Mouse (Mus musculus): Measurements from ENCODE around the gene Cyp2d40. TPM values are rescaled to one million over a fixed set of nuclear protein-coding genes. Genes with fewer than 3 reads are reported as not detected.
"Not testable (repeated sequence)": the region's sequence is repeated elsewhere in the genome, so short reads cannot be mapped to it uniquely, and the experiment has no call there.

Cyp2d40 gene
- polyA plus RNA-seq, 1 experiment = 0.16 TPM

- TF ChIP-seq POLR2A (IDR thresholded peaks at IDR 0.05; ENCODE audit: borderline replicate concordance, extremely low read depth, insufficient read depth, insufficient read length, poor library complexity, severe bottlenecking) = no peak
- TF ChIP-seq CTCF (IDR thresholded peaks at IDR 0.05; ENCODE audit: borderline replicate concordance, extremely low read depth, insufficient read depth, insufficient read length) = no peak
- DNase-seq (ENCODE audit: low read depth) = no peak
Measured at GRCm38 (mm10) chr15:82784581-82784980, 20.6 kb upstream of the Cyp2d40 start.

- TF ChIP-seq POLR2A (IDR thresholded peaks at IDR 0.05; ENCODE audit: borderline replicate concordance, extremely low read depth, insufficient read depth, insufficient read length, poor library complexity, severe bottlenecking) (no peak), CTCF (IDR thresholded peaks at IDR 0.05; ENCODE audit: borderline replicate concordance, extremely low read depth, insufficient read depth, insufficient read length) (no peak)
- DNase-seq (ENCODE audit: low read depth) = no peak
Measured at GRCm38 (mm10) chr15:82783800-82784199, 19.8 kb upstream of the Cyp2d40 start.

- not testable (repeated sequence) for DNase-seq (ENCODE audit: low read depth)
Measured at GRCm38 (mm10) chr15:82777856-82778255, 13.9 kb upstream of the Cyp2d40 start.

- TF ChIP-seq CTCF (IDR thresholded peaks at IDR 0.05; ENCODE audit: borderline replicate concordance, extremely low read depth, insufficient read depth, insufficient read length) = no peak
- no peak for DNase-seq (ENCODE audit: low read depth)
Measured at GRCm38 (mm10) chr15:82765943-82766342, 2.0 kb upstream of the Cyp2d40 start.

- no peak for DNase-seq (ENCODE audit: low read depth)
- TF ChIP-seq POLR2A (IDR thresholded peaks at IDR 0.05; ENCODE audit: borderline replicate concordance, extremely low read depth, insufficient read depth, insufficient read length, poor library complexity, severe bottlenecking) (no peak), CTCF (IDR thresholded peaks at IDR 0.05; ENCODE audit: borderline replicate concordance, extremely low read depth, insufficient read depth, insufficient read length) (no peak)
Measured at GRCm38 (mm10) chr15:82764881-82765280, 898 bp upstream of the Cyp2d40 start.

GRCm38 (mm10) chr15:82748141-82748540 lies 15.8 kb downstream of the Cyp2d40 start:
- TF ChIP-seq POLR2A (IDR thresholded peaks at IDR 0.05; ENCODE audit: borderline replicate concordance, extremely low read depth, insufficient read depth, insufficient read length, poor library complexity, severe bottlenecking) = no peak
- no peak for TF ChIP-seq CTCF (IDR thresholded peaks at IDR 0.05; ENCODE audit: borderline replicate concordance, extremely low read depth, insufficient read depth, insufficient read length)

GRCm38 (mm10) chr15:82747516-82747915 lies 16.5 kb downstream of the Cyp2d40 start:
- TF ChIP-seq POLR2A (IDR thresholded peaks at IDR 0.05; ENCODE audit: borderline replicate concordance, extremely low read depth, insufficient read depth, insufficient read length, poor library complexity, severe bottlenecking) (no peak), CTCF (IDR thresholded peaks at IDR 0.05; ENCODE audit: borderline replicate concordance, extremely low read depth, insufficient read depth, insufficient read length) (no peak)
- DNase-seq (ENCODE audit: low read depth) = no peak

More at GRCm38 (mm10) chr15:82748141-82748540, 15.8 kb downstream of the Cyp2d40 start:
- DNase-seq (ENCODE audit: low read depth) = no peak

- DNase-seq (ENCODE audit: low read depth) = not testable (repeated sequence)
Measured at GRCm38 (mm10) chr15:82733331-82733925, 30.6 kb downstream of the Cyp2d40 start.

Other genes starting within 250 kb of the Cyp2d40 start
- gene Cyp2d12, start 209.1 kb downstream of the Cyp2d40 start, polyA plus RNA-seq (2012; rRNA removed) = not detected in 2 replicates
- not detected in 2 replicates for gene Cyp2d34, start 143.2 kb downstream of the Cyp2d40 start, polyA plus RNA-seq (2012; rRNA removed)
- gene Cyp2d26, start 30.1 kb upstream of the Cyp2d40 start, polyA plus RNA-seq (2012; rRNA removed) = 0.12 and 0.16 TPM in 2 replicates
- 34.0 and 46.8 TPM in 2 replicates for gene Tcf20, start 223.7 kb upstream of the Cyp2d40 start, polyA plus RNA-seq (2012; rRNA removed)